Mouse (Mus musculus) brain, adult 2 months (tissue): ENCODE measurements at regions not wholly inside any gene's neighbourhood (a gene's known extent, or its start where the extent isn't known, plus 50 kb on each side); places are given as distances from the start of the nearest gene placed in this dataset.

ENCODE experiments used
- DNase-seq: peaks from one replicate; pipeline ENCODE4 v3.0.0; 2011; ENCODE audit warnings: low read depth, low spot score

- peak; percentile 8 for DNase-seq
Measured at GRCm38 (mm10) chr13:47557196-47557974, 434.9 kb downstream of the Rnf144b start.

GRCm38 (mm10) chr13:47562836-47563235 is 440.4 kb downstream of the Rnf144b start:
- no peak for DNase-seq

- DNase-seq = no peak
Measured at GRCm38 (mm10) chr13:47576516-47576915, 454.1 kb downstream of the Rnf144b start.

GRCm38 (mm10) chr13:47580144-47580543 is 457.7 kb downstream of the Rnf144b start:
- DNase-seq = no peak

- DNase-seq = no peak
Measured at GRCm38 (mm10) chr13:47585158-47585557, 462.7 kb downstream of the Rnf144b start.

GRCm38 (mm10) chr13:47602646-47603045 is 480.2 kb downstream of the Rnf144b start:
- no peak for DNase-seq

- no peak for DNase-seq
Measured at GRCm38 (mm10) chr13:47611439-47611838, 489.0 kb downstream of the Rnf144b start.

GRCm38 (mm10) chr13:47636511-47637103 is 514.2 kb downstream of the Rnf144b start:
- DNase-seq = peak; percentile 11

GRCm38 (mm10) chr13:47642341-47642740 is 519.9 kb downstream of the Rnf144b start:
- DNase-seq = no peak

- no peak for DNase-seq
Measured at GRCm38 (mm10) chr13:47645081-47645480, 522.6 kb downstream of the Rnf144b start.

GRCm38 (mm10) chr13:47647693-47648092 is 525.2 kb downstream of the Rnf144b start:
- peak; percentile 88 for DNase-seq

GRCm38 (mm10) chr13:47650093-47650492 is 527.6 kb downstream of the Rnf144b start:
- DNase-seq = peak; percentile 23

GRCm38 (mm10) chr13:47666470-47666869 is 544.0 kb downstream of the Rnf144b start:
- no peak for DNase-seq

GRCm38 (mm10) chr13:47666956-47667701 is 544.7 kb downstream of the Rnf144b start:
- DNase-seq = peak; percentile 86

- no peak for DNase-seq
Measured at GRCm38 (mm10) chr13:47688131-47688530, 565.7 kb downstream of the Rnf144b start.

- no peak for DNase-seq
Measured at GRCm38 (mm10) chr13:47693815-47694214, 567.2 kb upstream of the Id4 start.

GRCm38 (mm10) chr13:47695877-47696276 is 565.2 kb upstream of the Id4 start:
- no peak for DNase-seq

- DNase-seq = no peak
Measured at GRCm38 (mm10) chr13:47700556-47700955, 560.5 kb upstream of the Id4 start.

- DNase-seq = peak; percentile 23
Measured at GRCm38 (mm10) chr13:47707961-47708609, 552.9 kb upstream of the Id4 start.

GRCm38 (mm10) chr13:47709323-47709722 is 551.7 kb upstream of the Id4 start:
- DNase-seq = no peak

- no peak for DNase-seq
Measured at GRCm38 (mm10) chr13:47712507-47712906, 548.5 kb upstream of the Id4 start.

- no peak for DNase-seq
Measured at GRCm38 (mm10) chr13:47716265-47716664, 544.8 kb upstream of the Id4 start.
